Mouse (Mus musculus): Measurements from ENCODE around the gene 9930021J03Rik. TPM values are rescaled to one million over a fixed set of nuclear protein-coding genes. Genes with fewer than 3 reads are reported as not detected.

The 9930021J03Rik gene
- polyA plus RNA-seq, 1 experiment from 2014 or later = 6.9 TPM

DNA sequence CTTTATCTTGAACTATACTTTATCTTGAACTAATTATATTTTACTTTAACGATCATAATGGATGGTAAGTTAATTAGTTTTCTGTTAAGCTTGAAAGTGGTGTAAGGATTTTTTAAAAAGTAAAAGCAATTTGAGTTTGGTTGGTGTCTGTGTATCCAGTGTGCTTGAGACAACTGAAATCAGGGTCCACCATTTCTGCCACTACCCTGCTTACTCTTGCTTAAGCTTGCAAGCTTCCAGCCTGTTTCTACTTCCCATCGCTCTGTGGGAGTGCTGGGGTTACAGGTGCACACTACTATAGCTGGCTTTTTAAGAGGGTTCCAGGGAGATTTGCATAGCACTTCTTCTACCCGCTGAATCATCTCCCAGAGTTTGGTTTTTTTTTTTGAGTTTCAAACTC lies 96.3 kb downstream of the 9930021J03Rik start:
- WGBS = 86% methylated on average over 3 of the region's 3 CpGs
- no peaks in the 10 kb centered on the region for H3K9me3 ChIP-seq (ENCODE audit: control insufficient read depth, low read length)

DNA sequence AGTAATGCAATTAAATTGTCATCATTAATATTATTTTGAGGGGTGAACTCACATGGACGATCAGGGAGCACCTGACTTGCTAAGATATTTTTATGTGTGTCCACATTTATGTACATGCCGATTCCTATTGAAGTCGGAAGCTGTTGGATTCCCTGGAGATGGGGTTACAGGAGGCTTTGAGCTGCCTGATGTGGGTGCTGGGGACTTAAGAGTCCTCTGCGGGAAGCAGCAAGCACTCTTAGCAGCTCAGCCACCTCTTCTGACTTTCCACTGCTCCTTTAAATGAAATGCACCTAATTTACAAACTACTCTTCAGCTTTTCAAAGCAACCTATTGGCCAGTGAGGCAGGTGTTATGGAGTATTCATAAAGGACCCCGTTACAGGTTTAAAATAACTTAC lies 97.3 kb downstream of the 9930021J03Rik start:
- no peaks in the 10 kb centered on the region for H3K9me3 ChIP-seq (ENCODE audit: control insufficient read depth, low read length)
- DNase-seq (ENCODE audit: low spot score) (no peak), ATAC-seq (ENCODE audit: insufficient read depth, low FRiP score, low TSS enrichment) (no peak)
- no peak overlapping the region for H3K4me3 ChIP-seq (ENCODE audit: low read depth, low read length)
- H3K4me1 ChIP-seq (ENCODE audit: control insufficient read depth, insufficient read depth, low read length) = no peaks in the 10 kb centered on the region
- 77% methylated on average over 5 of the region's 5 CpGs for WGBS
- no peak overlapping the region for H3K27ac ChIP-seq (ENCODE audit: low read depth, low read length)
- H3K27me3 ChIP-seq (ENCODE audit: control insufficient read depth, insufficient read depth, low read length) = no peaks in the 10 kb centered on the region
- no peak overlapping the region for H3K4me2 ChIP-seq (ENCODE audit: low read depth)
- no peaks in the 10 kb centered on the region for H3K36me3 ChIP-seq (ENCODE audit: control insufficient read depth, insufficient read depth, low read length)
- H3K9ac ChIP-seq (ENCODE audit: low read length) = no peak overlapping the region

More for the DNA sequence above, 96.3 kb downstream of the 9930021J03Rik start:
- no peak overlapping the region for H3K4me3 ChIP-seq (ENCODE audit: low read depth, low read length)
- DNase-seq (ENCODE audit: low spot score) (no peak), ATAC-seq (ENCODE audit: insufficient read depth, low FRiP score, low TSS enrichment) (no peak)
- H3K27ac ChIP-seq (ENCODE audit: low read depth, low read length) = no peak overlapping the region
- H3K9ac ChIP-seq (ENCODE audit: low read length) = no peak overlapping the region
- H3K4me1 ChIP-seq (ENCODE audit: control insufficient read depth, insufficient read depth, low read length) = no peaks in the 10 kb centered on the region
- H3K27me3 ChIP-seq (ENCODE audit: control insufficient read depth, insufficient read depth, low read length) = no peaks in the 10 kb centered on the region
- H3K4me2 ChIP-seq (ENCODE audit: low read depth) = no peak overlapping the region
- H3K36me3 ChIP-seq (ENCODE audit: control insufficient read depth, insufficient read depth, low read length) = no peaks in the 10 kb centered on the region

DNA sequence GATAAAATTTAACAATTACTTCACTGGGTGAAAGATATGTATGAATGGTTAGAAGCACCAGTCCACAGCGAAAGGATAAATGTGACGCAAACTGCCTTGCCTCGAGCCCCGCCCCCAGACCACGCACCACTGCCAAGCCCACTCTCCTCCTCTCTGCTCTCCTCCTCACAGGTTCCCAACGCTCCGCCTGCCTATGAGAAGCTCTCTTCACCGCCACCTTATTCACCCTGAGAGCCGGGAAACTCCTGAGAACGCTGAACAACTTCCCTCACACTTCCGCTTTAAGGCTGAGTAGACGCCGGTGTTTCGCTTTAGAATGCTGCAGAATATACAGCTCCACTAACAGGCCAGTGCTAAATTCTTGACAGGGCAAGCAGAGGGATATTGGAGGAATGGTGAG lies 97.8 kb downstream of the 9930021J03Rik start:
- WGBS = 67% methylated on average over 14 of the region's 14 CpGs
- ATAC-seq (ENCODE audit: insufficient read depth, low FRiP score, low TSS enrichment) (no peak), DNase-seq (ENCODE audit: low spot score) (no peak)
- H3K36me3 ChIP-seq (ENCODE audit: control insufficient read depth, insufficient read depth, low read length) = no peaks in the 10 kb centered on the region
- no peaks in the 10 kb centered on the region for H3K27me3 ChIP-seq (ENCODE audit: control insufficient read depth, insufficient read depth, low read length)
- no peak overlapping the region for H3K4me3 ChIP-seq (ENCODE audit: low read depth, low read length)
- H3K9me3 ChIP-seq (ENCODE audit: control insufficient read depth, low read length) = no peaks in the 10 kb centered on the region
- H3K9ac ChIP-seq (ENCODE audit: low read length) = no peak overlapping the region
- no peaks in the 10 kb centered on the region for H3K4me1 ChIP-seq (ENCODE audit: control insufficient read depth, insufficient read depth, low read length)
- H3K4me2 ChIP-seq (ENCODE audit: low read depth) = no peak overlapping the region
- H3K27ac ChIP-seq (ENCODE audit: low read depth, low read length) = no peak overlapping the region

DNA sequence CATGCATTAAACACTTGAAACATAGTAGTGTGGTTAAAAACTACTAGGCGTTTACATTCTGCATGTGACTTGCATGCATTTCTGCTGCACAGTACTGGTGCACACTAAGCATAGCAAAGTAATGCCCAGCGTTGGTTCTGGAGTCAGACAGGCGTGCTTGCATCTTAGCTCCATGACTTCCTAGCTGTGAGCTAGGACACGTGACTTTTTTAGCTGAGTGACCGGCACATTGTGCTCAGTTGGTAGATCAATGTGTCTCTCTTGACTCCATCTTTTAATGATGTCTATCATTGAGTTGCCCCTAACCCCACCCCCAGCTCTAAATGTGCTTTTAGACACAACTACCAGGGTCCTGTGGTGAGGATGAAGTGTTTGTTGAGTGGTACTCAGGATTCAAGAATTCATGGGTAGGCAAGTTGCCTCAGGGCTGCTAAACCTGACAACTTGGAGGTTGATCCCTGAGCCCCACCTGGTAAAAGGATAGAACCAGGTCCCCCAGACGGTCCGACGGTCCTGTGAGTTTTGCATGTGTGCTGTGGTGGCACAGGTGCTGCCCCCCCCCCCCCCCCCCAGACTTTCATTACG lies 98.4 kb downstream of the 9930021J03Rik start:
- WGBS = 89% methylated on average over 9 of the region's 9 CpGs
- Histone ChIP-seq H3K4me1 (ENCODE audit: control insufficient read depth, insufficient read depth, low read length) (no peaks in the 10 kb centered on the region), H3K4me2 (ENCODE audit: low read depth) (no peak overlapping the region), H3K9ac (ENCODE audit: low read length) (no peak overlapping the region), H3K9me3 (ENCODE audit: control insufficient read depth, low read length) (no peaks in the 10 kb centered on the region), H3K4me3 (ENCODE audit: low read depth, low read length) (no peak overlapping the region), H3K27me3 (ENCODE audit: control insufficient read depth, insufficient read depth, low read length) (no peaks in the 10 kb centered on the region), H3K27ac (ENCODE audit: low read depth, low read length) (no peak overlapping the region), H3K36me3 (ENCODE audit: control insufficient read depth, insufficient read depth, low read length) (no peaks in the 10 kb centered on the region)
- no peak for ATAC-seq (ENCODE audit: insufficient read depth, low FRiP score, low TSS enrichment)
- no peak for DNase-seq (ENCODE audit: low spot score)

DNA sequence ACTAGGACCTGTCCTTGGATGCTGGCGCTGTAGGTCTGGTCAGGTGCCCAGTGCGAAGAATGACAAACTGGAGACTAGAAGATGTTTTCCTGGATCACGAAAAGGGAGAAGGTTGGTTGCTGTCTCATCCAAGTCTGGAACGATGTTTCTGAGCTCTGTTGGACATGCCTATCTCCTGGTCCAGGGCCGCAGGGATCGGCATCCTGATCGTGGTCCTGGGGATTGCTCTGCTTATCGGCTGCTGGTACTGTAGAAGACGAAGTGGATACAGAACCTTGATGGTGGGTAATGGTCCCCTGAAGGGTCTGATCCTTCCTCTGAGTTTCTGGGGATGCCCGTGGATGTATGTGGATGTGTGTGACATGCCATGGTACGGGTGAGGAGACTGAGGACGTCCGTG lies 101.4 kb downstream of the 9930021J03Rik start:
- no peaks in the 10 kb centered on the region for H3K36me3 ChIP-seq (ENCODE audit: control insufficient read depth, insufficient read depth, low read length)
- WGBS = 89% methylated on average over 13 of the region's 13 CpGs
- no peaks in the 10 kb centered on the region for H3K4me1 ChIP-seq (ENCODE audit: control insufficient read depth, insufficient read depth, low read length)

DNA sequence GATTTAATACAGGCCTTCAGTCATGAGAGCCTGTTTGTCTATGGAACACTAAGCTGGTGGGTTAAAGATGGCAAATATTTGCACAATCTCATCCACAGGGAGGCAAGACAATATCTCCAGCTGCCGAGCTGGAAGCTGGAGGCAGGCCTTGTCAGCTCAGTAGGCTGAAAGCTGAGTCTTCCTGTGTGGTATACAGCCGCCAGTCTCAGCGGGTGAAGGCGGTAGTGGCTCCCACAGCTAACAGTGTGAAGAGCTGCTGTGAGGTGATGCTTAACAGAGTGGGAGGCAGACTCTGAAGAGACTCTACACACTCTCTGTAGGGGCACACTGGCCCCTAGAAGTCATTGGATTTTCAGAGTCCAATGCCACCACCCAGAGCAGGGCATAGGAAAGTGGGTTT lies 104.1 kb downstream of the 9930021J03Rik start:
- Histone ChIP-seq H3K9ac (ENCODE audit: low read length) (no peak overlapping the region), H3K27me3 (ENCODE audit: control insufficient read depth, insufficient read depth, low read length) (no peaks in the 10 kb centered on the region), H3K9me3 (ENCODE audit: control insufficient read depth, low read length) (no peaks in the 10 kb centered on the region), H3K36me3 (ENCODE audit: control insufficient read depth, insufficient read depth, low read length) (no peaks in the 10 kb centered on the region), H3K4me1 (ENCODE audit: control insufficient read depth, insufficient read depth, low read length) (no peaks in the 10 kb centered on the region), H3K4me3 (ENCODE audit: low read depth, low read length) (no peak overlapping the region), H3K27ac (ENCODE audit: low read depth, low read length) (no peak overlapping the region), H3K4me2 (ENCODE audit: low read depth) (no peak overlapping the region)
- ATAC-seq (ENCODE audit: insufficient read depth, low FRiP score, low TSS enrichment) (no peak), DNase-seq (ENCODE audit: low spot score) (no peak)
- WGBS = 82% methylated on average over 4 of the region's 4 CpGs

More for the DNA sequence above, 101.4 kb downstream of the 9930021J03Rik start:
- Histone ChIP-seq H3K4me3 (ENCODE audit: low read depth, low read length) (no peak overlapping the region), H3K9me3 (ENCODE audit: control insufficient read depth, low read length) (no peaks in the 10 kb centered on the region), H3K27me3 (ENCODE audit: control insufficient read depth, insufficient read depth, low read length) (no peaks in the 10 kb centered on the region), H3K27ac (ENCODE audit: low read depth, low read length) (no peak overlapping the region), H3K4me2 (ENCODE audit: low read depth) (no peak overlapping the region), H3K9ac (ENCODE audit: low read length) (no peak overlapping the region)
- no peak for ATAC-seq (ENCODE audit: insufficient read depth, low FRiP score, low TSS enrichment)
- DNase-seq (ENCODE audit: low spot score) = no peak

DNA sequence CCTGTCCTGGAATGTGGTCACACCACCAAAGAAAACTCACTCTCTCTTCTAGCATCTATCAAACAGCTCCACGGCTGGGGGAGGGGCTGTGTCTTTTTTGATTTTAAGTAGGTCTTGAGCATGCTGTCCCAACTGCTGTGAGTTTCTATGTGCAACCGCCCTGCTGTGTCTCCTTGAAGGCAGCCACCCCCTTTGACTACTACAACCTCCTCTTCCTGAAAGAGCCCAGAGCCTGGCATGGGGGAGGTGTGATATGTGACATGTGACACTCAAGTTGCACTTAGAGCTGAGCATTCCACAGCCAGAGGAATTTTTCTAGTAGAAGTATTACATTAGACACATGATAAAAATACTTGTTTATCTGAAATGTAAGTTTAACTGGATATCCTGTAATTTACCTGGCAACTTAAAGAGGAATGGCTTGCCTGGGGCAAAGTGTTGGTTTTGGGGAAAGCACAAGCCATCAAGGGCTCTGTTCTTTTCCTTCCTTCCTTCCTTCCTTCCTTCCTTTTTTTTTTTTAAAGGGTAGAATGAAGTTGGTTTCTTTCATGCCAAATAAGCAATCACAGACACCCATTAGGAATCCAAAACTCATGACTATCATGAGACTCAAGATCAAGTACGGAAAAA lies 108.4 kb downstream of the 9930021J03Rik start, which contains the start of gene Mlana:
Gene Mlana, plus strand, starts transcription at position 580 of the 630 bp plus-strand sequence.
- Histone ChIP-seq H3K9ac (ENCODE audit: low read length) (no peak within 1 kb of the TSS), H3K27ac (ENCODE audit: low read depth, low read length) (no peak within 1 kb of the TSS), H3K27me3 (ENCODE audit: control insufficient read depth, insufficient read depth, low read length) (no peaks in the 10 kb centered on the region), H3K9me3 (ENCODE audit: control insufficient read depth, low read length) (no peaks in the 10 kb centered on the region), H3K36me3 (ENCODE audit: control insufficient read depth, insufficient read depth, low read length) (no peaks in the 10 kb centered on the region), H3K4me3 (ENCODE audit: low read depth, low read length) (no peak within 1 kb of the TSS), H3K4me2 (ENCODE audit: low read depth) (no peak within 1 kb of the TSS), H3K4me1 (ENCODE audit: control insufficient read depth, insufficient read depth, low read length) (no peaks in the 10 kb centered on the region)
- no peak for ATAC-seq (ENCODE audit: insufficient read depth, low FRiP score, low TSS enrichment)
- no peak for DNase-seq (ENCODE audit: low spot score)
- WGBS = 58% methylated on average over 3 of the region's 3 CpGs

DNA sequence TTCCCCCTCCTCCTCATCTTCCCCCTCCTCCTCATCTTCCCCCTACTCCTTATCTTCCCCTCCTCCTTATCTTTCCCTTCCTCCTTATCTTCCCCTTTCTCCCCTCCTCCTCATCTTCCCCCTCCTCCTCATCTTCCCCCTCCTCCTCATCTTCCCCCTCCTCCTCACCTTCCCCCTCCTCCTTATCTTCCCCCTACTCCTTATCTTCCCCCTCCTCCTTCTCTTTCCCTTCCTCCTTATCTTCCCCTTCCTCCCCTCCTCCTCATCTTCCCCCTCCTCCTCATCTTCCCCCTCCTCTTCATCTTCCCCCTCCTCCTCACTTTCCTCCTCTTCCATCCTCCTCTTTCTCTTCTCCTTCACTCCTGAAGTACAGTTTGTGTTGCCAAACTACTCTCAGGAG lies 108.9 kb downstream of the 9930021J03Rik start:
- DNase-seq (ENCODE audit: low spot score) (no peak), ATAC-seq (ENCODE audit: insufficient read depth, low FRiP score, low TSS enrichment) (no peak)
- Histone ChIP-seq H3K4me3 (ENCODE audit: low read depth, low read length) (no peak overlapping the region), H3K9ac (ENCODE audit: low read length) (no peak overlapping the region), H3K27ac (ENCODE audit: low read depth, low read length) (no peak overlapping the region), H3K36me3 (ENCODE audit: control insufficient read depth, insufficient read depth, low read length) (no peaks in the 10 kb centered on the region), H3K4me2 (ENCODE audit: low read depth) (no peak overlapping the region), H3K9me3 (ENCODE audit: control insufficient read depth, low read length) (no peaks in the 10 kb centered on the region), H3K4me1 (ENCODE audit: control insufficient read depth, insufficient read depth, low read length) (no peaks in the 10 kb centered on the region), H3K27me3 (ENCODE audit: control insufficient read depth, insufficient read depth, low read length) (no peaks in the 10 kb centered on the region)

DNA sequence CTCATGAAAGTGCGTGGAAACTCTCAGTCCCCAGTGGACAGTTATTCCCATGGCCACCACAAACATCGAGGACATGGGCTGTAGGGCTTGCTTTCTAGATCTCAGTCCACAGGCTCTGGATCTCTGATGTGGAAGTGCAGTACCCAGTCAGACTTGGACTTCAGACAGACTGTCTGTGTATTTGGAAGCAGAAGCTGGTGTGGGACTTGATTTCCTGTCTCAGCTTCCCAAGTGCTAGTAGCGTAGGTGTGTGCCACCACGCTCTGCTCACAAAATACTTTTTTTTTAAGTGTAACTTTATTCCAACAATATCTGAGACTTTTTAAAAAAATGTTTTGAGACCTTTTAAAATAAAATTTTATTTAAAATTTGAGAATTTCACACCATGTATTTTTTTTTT lies 109.5 kb downstream of the 9930021J03Rik start:
- no peaks in the 10 kb centered on the region for H3K9me3 ChIP-seq (ENCODE audit: control insufficient read depth, low read length)
- DNase-seq (ENCODE audit: low spot score) (no peak), ATAC-seq (ENCODE audit: insufficient read depth, low FRiP score, low TSS enrichment) (no peak)
- no peak overlapping the region for H3K9ac ChIP-seq (ENCODE audit: low read length)
- no peaks in the 10 kb centered on the region for H3K36me3 ChIP-seq (ENCODE audit: control insufficient read depth, insufficient read depth, low read length)
- H3K27me3 ChIP-seq (ENCODE audit: control insufficient read depth, insufficient read depth, low read length) = no peaks in the 10 kb centered on the region
- H3K4me2 ChIP-seq (ENCODE audit: low read depth) = no peak overlapping the region
- no peaks in the 10 kb centered on the region for H3K4me1 ChIP-seq (ENCODE audit: control insufficient read depth, insufficient read depth, low read length)
- no peak overlapping the region for H3K4me3 ChIP-seq (ENCODE audit: low read depth, low read length)
- no peak overlapping the region for H3K27ac ChIP-seq (ENCODE audit: low read depth, low read length)
- WGBS = 92% methylated on average over 4 of the region's 4 CpGs
